Mouse (Mus musculus): Measurements from ENCODE around the gene Kdr.

DNA sequence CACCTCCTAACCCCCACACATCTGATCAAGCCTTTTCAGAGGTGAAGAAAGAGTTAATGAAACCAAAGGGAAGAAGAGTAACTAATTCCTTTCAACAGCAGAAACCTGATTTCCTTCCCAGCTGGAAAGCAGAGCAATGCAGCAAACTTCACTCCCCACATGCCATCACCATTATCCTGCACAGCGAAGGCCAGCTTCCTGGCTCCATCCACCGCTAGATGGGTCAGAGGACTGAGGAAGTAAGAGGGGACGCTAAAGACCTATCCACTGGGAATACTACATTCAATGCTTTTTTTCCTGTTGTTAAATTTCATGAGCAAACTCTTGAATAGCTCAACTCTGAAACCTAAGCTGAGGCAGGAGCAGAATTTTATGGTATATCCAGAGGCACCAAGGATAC, 8.4 kb downstream of the Kdr start:
- no peak for TF ChIP-seq CTCF (IDR thresholded peaks at IDR 0.05; ENCODE audit: low read depth)
- TF ChIP-seq EP300 (optimal IDR thresholded peaks at IDR 0.05), result no peak
